Mouse (Mus musculus) stomach, embryonic 16.5 days (tissue): ENCODE data around the gene Emsy. TPM values are rescaled to one million over a fixed set of nuclear protein-coding genes. Genes with fewer than 3 reads are reported as not detected.

Source experiments
- polyA plus RNA-seq: library from polyadenylated mRNA; unstranded; fragments of >200 nt; fragmentation: Nextera tagmentation; extraction: Ambion mirVana; gene quantifications from 2 replicates; pipeline ENCODE4 v1.2.1, GENCODE M21; 2015

Emsy gene
- polyA plus RNA-seq, 1 experiment from 2014 or later, result 23.1 TPM

Other genes starting within 250 kb of the Emsy start
- 0.12 TPM in 1 of 2 replicates, not detected in the other for gene Gucy2d, start 216.4 kb downstream of the Emsy start, polyA plus RNA-seq
- 9.5 and 13.9 TPM in 2 replicates for gene Lrrc32, start 167.5 kb downstream of the Emsy start, polyA plus RNA-seq
- 41.0 and 42.9 TPM in 2 replicates for gene Thap12, start 46.3 kb upstream of the Emsy start, polyA plus RNA-seq
- gene Wnt11, start 178.3 kb upstream of the Emsy start, polyA plus RNA-seq, result 4.7 and 5.8 TPM in 2 replicates